Mouse (Mus musculus) left cerebral cortex, postnatal 4 days (tissue): ENCODE results near the gene Arpin. TPM values are rescaled to one million over a fixed set of nuclear protein-coding genes. Genes with fewer than 3 reads are reported as not detected.

Experiments
- DNase-seq: peaks from one replicate; pipeline ENCODE4 v3.0.0-alpha.2; 2022
- intact Hi-C: fragments of 180-260 bp; cut with DNase I; formaldehyde crosslinking; loops from one replicate; pipeline ENCODE4 v1.15.1; 2025
- total RNA-seq, 2 experiments: library from RNA; stranded (reverse); gene quantifications; 2 replicates each; pipeline ENCODE4 v1.2.3; 2021

Arpin gene
- 1 to 10 TPM; 8.3 to 9.4 TPM for total RNA-seq

- peak; percentile 56 for DNase-seq
- intact Hi-C loops = loop anchor here (10.0 kb wide), 1 partner anchor 60 kb away; no protein-coding TSS in a partner anchor
Observed at GRCm38 (mm10) chr7:79934862-79935510, at the start of gene Arpin. Gene Arpin, minus strand, starts transcription at chr7:79935359.

- intact Hi-C loops = no loop called here
- no peak for DNase-seq
Observed at GRCm38 (mm10) chr7:79975316-79975715, 40.2 kb upstream of the Arpin start.

- intact Hi-C loops = no loop called here
Observed at GRCm38 (mm10) chr7:79972195-79972594, 37.0 kb upstream of the Arpin start.

GRCm38 (mm10) chr7:79970336-79970735, 35.2 kb upstream of the Arpin start:
- intact Hi-C loops = no loop called here
- no peak for DNase-seq

More at GRCm38 (mm10) chr7:79972195-79972594, 37.0 kb upstream of the Arpin start:
- DNase-seq = no peak

GRCm38 (mm10) chr7:79968326-79968725, 33.2 kb upstream of the Arpin start:
- DNase-seq = no peak
- intact Hi-C loops = no loop called here

GRCm38 (mm10) chr7:79961600-79961999, 26.4 kb upstream of the Arpin start:
- intact Hi-C loops = no loop called here

GRCm38 (mm10) chr7:79956131-79956530, 21.0 kb upstream of the Arpin start:
- intact Hi-C loops = no loop called here

More at GRCm38 (mm10) chr7:79961600-79961999, 26.4 kb upstream of the Arpin start:
- DNase-seq = no peak

GRCm38 (mm10) chr7:79954890-79955289, 19.7 kb upstream of the Arpin start:
- intact Hi-C loops = no loop called here
- no peak for DNase-seq

More at GRCm38 (mm10) chr7:79956131-79956530, 21.0 kb upstream of the Arpin start:
- no peak for DNase-seq

GRCm38 (mm10) chr7:79951038-79951437, 15.9 kb upstream of the Arpin start:
- intact Hi-C loops = no loop called here
- no peak for DNase-seq

GRCm38 (mm10) chr7:79950236-79950635, 15.1 kb upstream of the Arpin start:
- intact Hi-C loops = no loop called here
- DNase-seq = no peak

GRCm38 (mm10) chr7:79935511-79936205, 499 bp upstream of the Arpin start:
- no peak for DNase-seq
- intact Hi-C loops = loop anchor here (10.0 kb wide), 1 partner anchor 59 kb away; no protein-coding TSS in a partner anchor

GRCm38 (mm10) chr7:79934461-79934860, 698 bp downstream of the Arpin start:
- peak; percentile 50 for DNase-seq
- intact Hi-C loops = loop anchor here (10.0 kb wide), 1 partner anchor 60 kb away; no protein-coding TSS in a partner anchor

GRCm38 (mm10) chr7:79928516-79929052, 6.6 kb downstream of the Arpin start:
- intact Hi-C loops = no loop called here

GRCm38 (mm10) chr7:79920344-79920983, 14.7 kb downstream of the Arpin start, which contains the start of gene Ap3s2:
Gene Ap3s2, minus strand, starts transcription at chr7:79920649.
- DNase-seq = peak; percentile 94
- intact Hi-C loops = no loop called here

More at GRCm38 (mm10) chr7:79928516-79929052, 6.6 kb downstream of the Arpin start:
- DNase-seq = no peak

- DNase-seq = no peak
- intact Hi-C loops = loop anchor here (5.0 kb wide), 1 partner anchor 117 kb away; no protein-coding TSS in a partner anchor
Observed at GRCm38 (mm10) chr7:79914556-79914955, 20.6 kb downstream of the Arpin start.

- no peak for DNase-seq
- intact Hi-C loops = no loop called here
Observed at GRCm38 (mm10) chr7:79907356-79907755, 27.8 kb downstream of the Arpin start.

GRCm38 (mm10) chr7:79906914-79907313, 28.2 kb downstream of the Arpin start:
- intact Hi-C loops = no loop called here
- no peak for DNase-seq

GRCm38 (mm10) chr7:79905193-79905592, 30.0 kb downstream of the Arpin start:
- intact Hi-C loops = no loop called here
- no peak for DNase-seq

- DNase-seq = no peak
- intact Hi-C loops = no loop called here
Observed at GRCm38 (mm10) chr7:79903160-79903792, 31.9 kb downstream of the Arpin start.

GRCm38 (mm10) chr7:79900753-79901152, 34.4 kb downstream of the Arpin start:
- intact Hi-C loops = no loop called here

More at GRCm38 (mm10) chr7:79900753-79901152, 34.4 kb downstream of the Arpin start:
- no peak for DNase-seq
